Mouse (Mus musculus) layer of hippocampus, postnatal 14 days (tissue): ENCODE data around the gene Syt14. TPM values are rescaled to one million over a fixed set of nuclear protein-coding genes. Genes with fewer than 3 reads are reported as not detected.

Source experiments
- total RNA-seq, 2 experiments: library from RNA; stranded (reverse); gene quantifications; 2 replicates each; pipeline ENCODE4 v1.2.3; 2021

Gene Syt14
- total RNA-seq, 2 experiments from 2014 or later, result 20.5 to 22.4 TPM

Other genes starting within 250 kb of the Syt14 start
- 10 to 100 TPM; 23.5 to 23.6 TPM for gene Sertad4, start 180.0 kb downstream of the Syt14 start, total RNA-seq
- gene Diexf, start 94.5 kb upstream of the Syt14 start, total RNA-seq, result 10 to 100 TPM; 17.4 to 24.1 TPM
- gene Irf6, start 117.3 kb upstream of the Syt14 start, total RNA-seq, result under 1 TPM; 0.45 to 0.65 TPM
- 1 to 10 TPM; 5.1 to 6.7 TPM for gene A130010J15Rik, start 132.3 kb upstream of the Syt14 start, total RNA-seq
- gene Traf3ip3, start 165.9 kb upstream of the Syt14 start, total RNA-seq, result 1 to 10 TPM; 2.1 to 3.6 TPM
- gene Lamb3, start 171.9 kb upstream of the Syt14 start, total RNA-seq, result 1 to 10 TPM in 1 of 2 experiments, under 1 TPM in 1; 0.94 to 1.6 TPM
- 10 to 100 TPM; 43.1 to 45.9 TPM for gene Hsd11b1, start 228.3 kb upstream of the Syt14 start, total RNA-seq
- 10 to 100 TPM in 1 of 2 experiments, 1 to 10 TPM in 1; 9.3 to 12.1 TPM for gene G0s2, start 237.4 kb upstream of the Syt14 start, total RNA-seq